Mouse (Mus musculus) E14TG2a.4 (cell line): ENCODE results near the gene Dek.

Experiments used
- CTCF ChIP-seq: conservative IDR thresholded peaks from 2 replicates; pipeline ENCODE4 v1.5.1; 2014; ENCODE audit warnings: low read length
- NANOG ChIP-seq: IDR thresholded peaks from 2 replicates; pipeline ENCODE4 v1.6.1; 2014; ENCODE audit warnings: borderline replicate concordance, low read length, mixed read lengths
- POU5F1 ChIP-seq: IDR thresholded peaks from 2 replicates; pipeline ENCODE4 v1.6.1; 2014; ENCODE audit warnings: low read length, borderline replicate concordance

DNA sequence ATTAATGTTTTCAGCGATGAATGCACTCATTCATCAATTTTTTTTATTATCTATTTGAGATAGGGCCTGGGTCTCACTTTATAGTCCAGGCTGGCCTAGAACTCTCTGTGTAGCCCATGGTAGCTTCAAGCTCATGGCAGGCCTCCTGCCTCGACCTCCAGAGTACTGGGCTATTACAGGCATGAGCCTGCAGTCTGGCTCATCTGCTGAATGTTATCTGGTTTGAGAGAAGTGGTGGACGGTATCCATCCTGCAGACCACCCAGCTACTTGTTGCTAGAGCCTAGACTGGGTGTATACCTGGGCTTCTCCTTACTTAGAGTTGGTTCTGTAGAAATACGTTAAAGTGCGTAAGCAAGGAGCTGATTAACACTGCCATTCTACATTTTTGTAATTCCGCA is 39.0 kb downstream of the Dek start:
- TF ChIP-seq CTCF: no peak
- no peak for TF ChIP-seq NANOG
- no peak for TF ChIP-seq POU5F1
